In genomic region chr10:87869691-87870090, GRCm38 (mm10) we compare ENCODE assay signal across 18 mouse cellular contexts. TPM values are rescaled to one million over a fixed set of nuclear protein-coding genes. Genes with fewer than 3 reads are reported as not detected.
"Had no signal": no experiment of that assay in that cellular context is flagged by ENCODE, and none has a peak within 500 bp of the region (broad histone marks: within the 10 kb centered on the region; RNA-seq: fewer than 3 reads in every experiment).

No protein-coding gene starts in this region.

- H3K9ac ChIP-seq: liver, embryonic 15.5 days; neural tube, embryonic 13.5 days had no signal

- DNase-seq: kidney, adult 8-10 months; kidney, postnatal 4 days; left cerebral cortex, postnatal 4 days; lung, adult 2 months; lung, postnatal 36 days; midbrain, embryonic 14.5 days; retina, postnatal 1 day; right cerebral cortex, postnatal 4 days; spleen, adult 18-20 months; thymus, adult 18-20 months; thymus, postnatal 14 days had no signal

- H3K36me3 ChIP-seq: liver, embryonic 15.5 days; midbrain, embryonic 10.5 days; neural tube, embryonic 13.5 days had no signal

- ATAC-seq: intestine, postnatal 0 days; lung, postnatal 0 days had no signal

- H3K4me2 ChIP-seq: liver, embryonic 15.5 days; neural tube, embryonic 13.5 days had no signal

- H3K27ac ChIP-seq: layer of hippocampus, adult 2 months; liver, embryonic 15.5 days; midbrain, embryonic 10.5 days; neural tube, embryonic 13.5 days had no signal

- H3K4me1 ChIP-seq: liver, embryonic 15.5 days; midbrain, embryonic 10.5 days had no signal

- H3K27me3 ChIP-seq: liver, embryonic 15.5 days; neural tube, embryonic 13.5 days had no signal

- H3K9me3 ChIP-seq: liver, embryonic 15.5 days; midbrain, embryonic 10.5 days; neural tube, embryonic 13.5 days had no signal

- H3K4me3 ChIP-seq: layer of hippocampus, adult 2 months; liver, embryonic 15.5 days; midbrain, embryonic 10.5 days; neural tube, embryonic 13.5 days had no signal

RNA-seq across cellular contexts. Expression of gene Igf1, which starts 11.6 kb away (rescaled TPM):
- total RNA-seq: monocyte, adult 5-6 weeks had no signal
